Mouse (Mus musculus): Measurements from ENCODE around the gene Tnp2.

DNA sequence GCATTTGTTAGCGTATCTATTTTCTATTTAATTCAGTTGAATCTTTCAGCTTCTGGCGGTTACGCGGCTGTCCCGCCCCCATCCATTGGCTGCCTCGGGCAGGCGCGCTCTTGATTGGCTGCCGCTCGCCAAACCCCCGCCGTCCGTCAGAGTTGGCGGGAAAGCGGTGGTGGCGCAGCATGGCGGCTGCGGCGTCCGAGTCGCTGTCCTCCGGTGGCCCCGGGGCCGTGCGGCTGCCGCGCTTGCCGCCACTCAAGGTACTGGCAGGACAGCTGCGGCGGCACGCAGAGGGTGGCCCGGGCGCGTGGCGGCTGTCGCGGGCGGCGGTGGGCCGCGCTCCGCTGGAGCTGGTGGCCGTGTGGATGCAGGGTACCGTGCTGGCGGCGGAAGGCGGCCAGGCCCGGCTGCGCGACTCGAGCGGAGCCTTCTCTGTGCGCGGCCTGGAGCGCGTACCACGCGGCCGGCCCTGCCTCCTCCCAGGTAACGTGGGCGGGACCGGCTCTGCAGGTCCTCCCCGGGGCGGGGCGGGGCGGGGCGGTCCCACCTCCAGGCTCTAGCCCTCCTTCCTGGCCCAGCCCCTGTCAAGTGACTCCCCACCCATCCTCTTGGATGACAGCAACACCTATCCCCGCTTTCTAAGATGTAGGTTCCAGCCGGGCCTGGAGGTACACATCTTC is 46.6 kb upstream of the Tnp2 start, which contains the start of gene Rmi2:
- TF ChIP-seq CTCF (conservative IDR thresholded peaks at IDR 0.05; ENCODE audit: low read length): no peak
- no peak for TF ChIP-seq NANOG (IDR thresholded peaks at IDR 0.05; ENCODE audit: borderline replicate concordance, low read length)
